Mouse (Mus musculus): ENCODE measurements around the gene Gm17545.

DNA sequence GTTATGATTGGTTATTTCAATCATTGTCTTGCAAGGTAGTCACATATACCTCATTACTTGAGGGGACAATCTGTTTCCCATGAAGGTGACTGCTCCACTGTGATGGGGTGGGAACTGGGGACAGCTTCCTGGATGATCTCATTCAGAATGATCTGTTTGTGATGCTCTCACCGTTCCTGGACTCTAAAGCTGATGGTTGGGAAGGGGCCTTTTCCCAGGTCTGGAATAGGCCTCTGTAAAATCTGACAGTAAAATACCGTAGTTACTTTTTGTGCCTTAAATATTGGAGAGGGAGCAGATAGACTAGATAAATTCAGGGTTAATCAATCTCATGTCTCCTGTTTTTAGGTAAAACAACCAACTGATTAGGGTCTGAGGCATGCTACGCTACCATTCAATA lies 15.6 kb downstream of the Gm17545 start, which contains the start of gene Rp9:
- no peak for TF ChIP-seq CTCF (IDR thresholded peaks at IDR 0.05; ENCODE audit: low read depth)
- no peak for TF ChIP-seq EP300 (optimal IDR thresholded peaks at IDR 0.05)
